Mouse (Mus musculus) spleen, adult 12 weeks (tissue): ENCODE measurements at regions not wholly inside any gene's neighbourhood (a gene's known extent, or its start where the extent isn't known, plus 50 kb on each side); places are given as distances from the start of the nearest gene placed in this dataset.
"Not testable (repeated sequence)": the region's sequence is repeated elsewhere in the genome, so short reads cannot be mapped to it uniquely, and the experiment has no call there.

Experiments
- DNase-seq: peaks from one replicate; pipeline ENCODE4 v3.0.0; 2022; ENCODE audit warnings: low spot score

DNA sequence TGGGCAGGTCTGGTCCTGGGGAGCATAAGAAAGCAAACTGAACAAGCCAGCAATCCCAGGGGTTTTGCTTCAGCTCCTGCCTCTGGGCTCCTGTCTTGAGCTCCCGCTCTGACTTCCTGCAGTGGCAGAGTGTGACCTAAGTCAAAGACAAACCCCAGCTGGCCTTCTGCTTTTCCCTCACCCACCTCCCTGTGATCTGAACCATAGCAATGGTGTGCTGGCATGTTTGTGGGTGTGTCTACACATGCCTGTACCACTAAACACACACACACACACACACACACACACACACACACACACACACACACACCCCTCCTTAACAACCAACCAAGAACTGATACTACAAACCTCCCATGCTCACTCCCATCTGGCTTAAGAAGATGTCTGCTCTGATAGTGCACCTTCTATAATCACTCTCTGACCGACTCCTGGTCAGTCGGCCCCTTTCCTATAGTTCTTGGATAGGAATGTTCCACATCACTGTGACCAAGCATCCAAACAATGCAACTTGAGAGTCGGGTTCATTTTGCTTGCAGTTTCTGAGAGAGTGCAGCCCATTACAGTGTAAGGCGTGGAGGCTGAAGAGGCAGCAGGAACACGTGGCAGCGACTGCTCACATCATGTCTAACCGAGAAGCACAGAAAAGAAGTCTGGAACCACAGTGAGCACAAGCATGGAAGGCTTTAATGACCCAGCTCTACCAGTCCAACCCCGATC, 134.4 kb downstream of the Tcp10c start:
- no peak for DNase-seq

DNA sequence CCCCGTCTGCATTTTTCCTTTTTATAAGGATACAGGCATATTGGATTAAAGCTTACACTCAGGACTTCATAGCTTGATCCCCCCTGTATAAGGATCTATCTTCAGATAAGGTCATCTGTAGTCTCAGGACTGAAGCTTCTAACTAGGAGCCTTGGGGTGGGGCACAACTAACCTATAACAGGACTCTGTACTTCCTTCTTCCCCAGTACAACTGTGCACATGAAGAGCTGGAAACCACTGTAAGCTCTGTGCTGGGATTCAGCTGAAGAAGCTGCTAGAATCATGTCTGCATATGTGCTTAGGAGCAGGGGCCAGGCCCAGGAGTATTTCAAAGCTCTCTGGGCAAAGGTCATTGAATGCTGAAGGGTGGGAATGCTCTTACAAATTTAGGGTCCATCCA, 137.9 kb downstream of the Tcp10c start:
- DNase-seq = not testable (repeated sequence)

DNA sequence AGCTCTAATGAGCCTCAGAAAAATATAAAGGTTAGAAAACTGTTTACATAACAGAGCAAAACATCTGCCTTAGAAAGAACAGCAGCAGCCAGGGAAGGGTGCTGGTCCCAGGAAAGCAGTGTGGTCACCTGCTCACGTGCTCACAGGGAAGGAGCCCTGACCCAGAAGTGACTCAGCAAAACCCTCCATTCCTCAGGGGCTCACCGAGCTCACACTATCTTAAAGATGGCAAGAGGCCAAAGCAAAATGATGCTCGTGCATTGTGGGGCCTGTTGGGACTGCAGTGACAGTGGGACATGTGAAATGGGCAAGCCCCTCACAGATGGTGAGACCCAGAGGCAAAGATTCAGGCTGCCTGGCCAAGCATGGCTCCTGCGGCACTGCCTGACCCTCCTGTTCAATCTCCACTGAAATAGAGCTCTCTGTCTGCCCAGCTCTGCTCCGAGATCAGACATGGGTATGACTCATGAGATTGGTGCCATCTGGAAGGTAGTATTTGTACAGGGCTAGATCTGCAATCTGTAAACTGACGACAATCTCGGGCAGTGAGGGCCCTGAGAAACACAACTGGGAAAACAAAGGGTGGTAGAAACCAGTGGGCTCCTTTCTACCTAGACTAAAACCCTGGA, 138.4 kb downstream of the Tcp10c start:
- DNase-seq = not testable (repeated sequence)

DNA sequence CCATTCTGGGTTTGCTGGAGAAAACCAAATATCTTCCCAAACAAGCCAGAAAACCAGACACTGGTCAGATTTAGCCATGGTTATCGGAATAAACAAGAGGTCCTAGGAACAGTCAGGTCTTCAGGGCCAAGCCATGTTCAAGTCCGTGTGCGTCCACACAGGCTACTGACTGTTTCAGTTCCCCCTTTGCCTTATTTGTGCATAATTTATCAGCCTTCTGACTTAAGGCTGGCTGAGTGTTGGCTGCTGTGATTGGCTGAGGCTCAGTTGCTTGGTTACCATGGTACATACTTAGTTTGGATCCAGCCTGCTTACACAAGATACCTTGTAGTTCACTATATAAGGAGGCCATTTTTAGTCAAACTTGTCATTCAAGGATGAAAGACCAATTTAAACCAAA, 139.5 kb downstream of the Tcp10c start:
- not testable (repeated sequence) for DNase-seq

DNA sequence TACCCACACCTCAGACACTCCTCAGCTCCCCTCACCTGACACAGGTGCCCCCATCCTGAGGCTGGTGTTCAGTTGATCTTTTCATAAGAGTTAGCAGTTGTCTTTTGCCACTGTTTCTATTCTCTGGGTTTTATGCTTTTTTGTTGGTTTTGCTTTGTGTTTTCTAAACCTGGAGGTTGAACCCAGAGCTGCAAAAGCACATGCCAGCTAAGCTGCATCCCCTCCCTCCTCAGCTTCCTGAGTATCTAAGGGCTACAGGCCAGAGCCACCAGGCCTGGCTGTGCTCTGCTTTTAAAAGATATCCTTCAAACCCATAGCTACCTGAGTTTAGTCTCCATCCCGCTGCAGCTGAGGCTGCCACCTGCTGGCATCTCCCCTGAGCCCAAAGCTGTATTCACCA, 140.1 kb downstream of the Tcp10c start:
- not testable (repeated sequence) for DNase-seq

DNA sequence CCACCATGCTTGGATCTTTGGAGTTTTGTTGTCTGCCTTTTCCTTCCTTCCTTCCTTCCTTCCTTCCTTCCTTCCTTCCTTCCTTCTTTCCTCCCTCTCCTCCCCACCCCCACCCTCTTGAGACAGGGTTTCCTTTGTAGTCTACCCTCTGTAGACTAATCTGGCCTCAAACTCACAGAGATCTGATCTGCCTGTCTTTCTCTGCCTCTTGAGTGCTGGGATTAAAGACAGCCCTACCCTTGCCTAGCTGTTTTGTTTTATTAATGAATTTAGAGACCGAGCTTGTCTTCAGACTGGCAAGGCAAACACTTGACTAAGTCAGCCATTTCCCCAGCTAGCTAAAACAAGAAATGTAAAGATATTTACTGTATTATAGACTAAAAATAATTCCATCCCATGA, 150.0 kb downstream of the Tcp10c start:
- not testable (repeated sequence) for DNase-seq

DNA sequence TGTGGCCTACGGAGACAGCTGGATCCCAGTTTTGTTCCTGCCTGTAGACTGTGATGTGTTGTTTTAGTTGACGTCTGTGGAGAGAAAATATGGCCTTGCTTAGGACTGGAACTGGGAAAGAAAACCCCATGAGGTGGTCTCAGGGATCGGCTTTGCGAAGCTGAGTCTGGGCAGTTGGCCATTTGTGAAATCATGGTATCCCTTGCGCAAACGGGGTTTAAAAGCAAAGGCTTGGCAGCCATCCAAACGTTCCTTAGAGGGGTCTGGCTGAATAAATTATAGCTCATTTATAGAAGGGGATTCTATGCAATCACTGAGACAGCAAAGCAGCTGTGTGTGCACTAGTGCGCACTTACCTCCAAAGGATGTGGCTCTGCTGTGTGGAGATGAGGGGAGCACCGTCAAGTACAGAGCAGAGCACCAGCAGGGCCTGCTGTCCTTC, 150.5 kb downstream of the Tcp10c start:
- DNase-seq = not testable (repeated sequence)

DNA sequence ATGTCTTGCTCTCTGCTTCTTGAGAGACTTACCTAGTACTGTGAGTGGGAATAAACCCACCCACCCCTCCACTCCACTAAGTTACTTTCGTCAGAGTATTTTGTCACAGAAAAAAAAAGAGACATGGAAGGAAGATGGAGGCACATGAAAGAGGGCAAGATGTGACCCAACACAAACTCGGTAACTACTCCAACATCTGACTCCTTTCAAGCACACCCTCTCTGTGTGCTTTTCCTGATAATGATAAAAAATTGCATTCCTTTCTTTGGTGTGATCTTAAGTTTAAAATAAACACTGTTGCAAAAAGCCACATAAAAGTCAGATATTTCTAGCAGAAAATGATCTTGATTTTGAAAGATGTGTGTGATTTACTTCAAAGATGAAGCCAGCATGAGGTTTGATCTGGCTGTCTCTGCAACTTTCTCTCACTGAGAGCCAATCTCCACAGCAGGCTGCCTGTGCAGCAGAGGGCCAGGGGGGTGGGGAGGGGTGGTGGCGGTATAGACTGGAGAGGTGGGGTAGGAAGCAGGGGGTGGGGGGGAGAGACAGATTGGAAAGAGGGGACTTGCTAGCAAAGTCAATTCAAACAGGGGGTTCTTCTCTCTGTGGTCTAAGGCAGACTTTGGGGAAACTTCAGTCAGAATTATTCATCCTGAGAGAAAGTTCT, 153.2 kb downstream of the Tcp10c start:
- not testable (repeated sequence) for DNase-seq

DNA sequence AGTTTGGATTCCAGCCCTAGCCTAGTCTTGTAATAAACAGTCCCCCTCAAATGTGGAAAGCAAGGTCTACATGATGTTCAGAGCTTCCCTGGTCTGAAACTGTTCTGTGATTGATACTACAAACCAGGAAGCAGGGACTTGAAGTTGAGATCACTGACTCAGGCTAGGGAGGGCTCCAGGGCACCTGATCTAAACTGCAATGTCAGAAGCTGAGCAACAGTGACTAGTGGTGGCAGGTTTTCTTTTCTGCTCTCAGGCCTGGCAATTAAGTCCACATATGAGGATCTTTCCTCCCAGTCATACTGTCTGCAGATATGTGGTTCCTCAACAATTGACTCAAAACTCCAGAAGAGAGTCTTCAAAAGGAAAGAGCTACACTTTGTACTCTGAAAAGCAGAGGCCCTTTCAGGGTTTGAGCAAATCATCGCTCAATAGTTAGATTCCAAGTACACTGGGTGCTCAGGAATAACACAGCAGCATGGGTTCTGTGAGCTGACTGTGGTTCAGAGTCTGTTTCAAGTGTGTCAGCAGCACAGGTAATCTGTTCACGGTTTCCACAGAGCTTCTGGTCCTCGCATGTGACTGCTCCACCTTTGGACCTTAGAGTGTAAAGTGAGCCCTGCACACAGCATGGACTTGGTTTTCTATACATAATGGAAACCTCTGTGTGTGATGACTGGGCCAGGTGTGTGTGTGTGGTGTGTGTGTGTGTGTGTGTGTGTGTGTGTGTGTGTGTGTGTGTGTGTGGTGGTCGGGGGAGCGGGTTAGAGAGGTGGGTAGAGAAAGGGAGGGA, 165.2 kb downstream of the Tcp10c start:
- DNase-seq = not testable (repeated sequence)

DNA sequence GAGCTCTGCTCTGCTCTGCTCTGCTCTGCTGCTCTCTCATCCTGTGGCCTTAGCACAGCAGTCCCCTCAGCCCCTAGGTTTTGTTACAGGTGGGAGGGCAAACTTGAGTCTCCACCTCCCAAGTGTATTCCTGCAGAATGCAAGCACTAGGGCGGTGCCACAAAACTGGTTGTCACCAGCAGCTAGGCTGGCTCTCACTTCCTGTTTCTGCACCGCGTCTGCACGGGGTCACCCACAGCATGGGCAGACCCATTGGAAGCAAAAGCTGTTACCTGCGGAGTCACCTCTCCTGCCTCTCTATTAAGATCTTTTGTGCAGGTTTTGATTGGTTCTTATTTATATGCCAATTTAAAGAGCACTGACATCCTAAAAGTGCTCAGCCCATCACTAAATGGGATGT, 178.2 kb downstream of the Tcp10c start:
- DNase-seq = not testable (repeated sequence)

DNA sequence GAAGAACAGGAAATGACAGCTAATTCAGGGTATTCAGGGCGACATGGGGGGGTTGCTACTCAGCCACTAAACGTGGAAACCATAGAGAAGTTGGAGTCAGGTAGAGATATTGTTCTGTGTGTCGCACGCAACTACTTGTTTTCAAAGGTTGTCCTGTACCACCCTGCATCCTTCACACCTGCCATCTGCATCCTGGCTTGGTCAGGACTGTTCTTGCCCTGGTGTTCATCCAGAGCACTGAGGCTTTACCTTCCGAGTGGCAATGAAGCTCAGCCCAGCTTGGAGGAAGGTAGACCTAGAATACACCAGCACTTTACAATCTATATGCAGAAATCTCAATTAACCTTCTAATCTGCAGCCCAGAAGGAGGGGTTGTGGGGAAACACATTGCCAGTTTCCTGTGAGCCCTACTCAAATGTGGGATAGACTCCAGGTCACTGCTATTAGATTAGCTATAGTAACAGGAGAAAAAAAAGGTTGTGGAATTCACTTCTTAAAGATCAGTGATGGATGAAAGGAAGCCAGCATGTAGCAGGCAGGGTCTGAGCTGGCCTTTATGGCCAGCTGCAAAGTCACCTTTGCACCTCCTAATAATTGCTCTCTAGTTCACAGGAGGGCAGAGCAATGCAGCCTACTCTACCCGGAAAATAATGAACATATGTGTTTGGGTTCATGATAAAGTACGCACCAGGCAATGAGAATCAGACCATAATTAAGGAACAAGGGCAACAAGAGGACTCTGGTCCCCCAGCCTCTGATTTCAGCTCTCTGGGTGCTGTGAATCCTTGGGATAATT, 186.3 kb downstream of the Tcp10c start:
- DNase-seq = no peak

DNA sequence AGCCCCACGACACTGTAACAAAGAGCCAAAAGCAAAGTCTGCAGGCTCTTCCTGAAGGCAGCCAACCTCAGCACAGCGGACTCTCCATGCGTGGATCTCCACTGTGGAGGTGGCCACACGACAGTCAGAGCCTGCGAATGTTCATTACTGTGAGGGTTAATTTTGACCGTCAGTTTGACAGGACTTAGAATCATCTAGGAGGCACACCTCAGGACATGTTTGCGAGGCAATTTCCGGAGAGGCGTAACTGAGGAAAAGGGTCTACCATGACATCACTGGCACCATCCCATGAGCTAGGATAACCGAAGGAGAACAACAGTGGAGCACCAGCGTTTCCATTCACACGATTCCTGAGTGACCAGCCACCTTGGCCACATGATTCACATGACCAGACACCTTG, 186.9 kb downstream of the Tcp10c start:
- DNase-seq = no peak

DNA sequence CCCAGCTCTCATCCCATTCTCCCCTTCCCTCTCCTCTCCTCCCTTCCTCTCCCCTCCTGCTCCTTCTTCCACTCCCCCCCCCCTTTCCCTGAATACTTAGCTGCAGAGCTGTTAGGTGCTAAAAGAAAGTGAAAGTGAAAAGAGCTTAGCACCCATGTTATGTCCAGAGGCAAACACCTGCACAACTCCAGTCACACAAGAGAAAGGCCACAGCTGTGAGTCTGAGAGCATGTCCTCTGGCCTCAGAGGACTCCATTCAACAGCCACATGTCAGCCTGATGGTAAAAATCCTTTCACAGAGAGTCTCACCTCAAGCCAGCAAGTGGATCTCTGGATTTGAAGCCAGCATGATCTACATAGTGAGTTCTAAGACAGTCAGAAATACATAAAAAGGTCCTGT, 187.9 kb downstream of the Tcp10c start:
- no peak for DNase-seq

DNA sequence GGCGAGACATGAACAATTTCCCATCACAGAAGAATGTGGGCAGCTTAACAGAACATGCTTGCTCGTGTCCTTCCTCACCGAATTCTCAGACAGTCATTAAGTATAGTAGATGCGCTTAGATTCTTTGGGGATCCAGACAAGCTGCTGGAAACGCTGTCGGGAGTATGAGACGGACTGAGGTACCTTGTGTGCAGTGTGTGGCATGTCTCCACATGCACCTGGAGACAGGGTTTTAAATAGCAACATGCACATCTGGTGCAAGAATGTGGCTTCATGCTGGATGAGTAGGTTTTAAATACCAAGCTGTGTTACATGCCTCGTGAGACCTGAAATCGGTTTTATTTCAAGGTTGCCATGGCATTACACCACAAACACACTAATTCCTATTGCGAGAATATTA, 188.5 kb downstream of the Tcp10c start:
- no peak for DNase-seq

DNA sequence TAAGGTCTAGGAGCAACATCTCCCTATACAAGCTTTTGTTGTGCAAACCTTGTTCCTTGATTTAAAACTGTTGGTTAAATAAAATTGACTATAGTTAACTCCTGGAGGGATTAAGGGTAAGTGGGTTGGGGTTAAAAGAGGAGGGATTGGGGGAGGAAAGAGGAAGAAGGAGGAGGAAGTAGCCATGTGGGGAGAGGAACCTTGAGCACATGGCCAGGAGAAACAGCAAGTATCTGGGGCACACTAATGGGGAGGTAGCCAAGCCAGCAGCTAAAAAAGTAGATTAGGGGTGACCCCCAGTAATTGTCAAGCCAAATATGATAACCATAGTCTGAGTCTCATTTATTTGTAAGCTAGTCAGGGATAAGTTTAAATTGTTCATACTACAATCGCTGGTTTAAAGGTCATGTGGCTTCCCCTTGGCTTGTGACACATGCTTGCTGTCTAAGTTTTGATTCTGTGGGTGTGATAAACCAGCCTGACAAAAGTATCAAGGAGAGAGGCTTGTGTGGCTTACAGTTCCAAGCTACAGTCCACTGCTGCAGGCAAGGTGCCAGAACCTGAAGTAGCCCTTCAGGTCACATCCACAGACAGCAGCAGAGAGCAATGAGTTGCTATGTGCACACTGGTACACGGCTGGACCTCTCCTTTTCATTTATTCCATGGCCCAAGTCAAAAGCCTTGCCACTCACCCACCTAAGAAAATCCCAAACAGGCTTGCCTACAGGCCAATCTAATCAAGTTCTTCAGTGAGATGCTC, 189.8 kb downstream of the Tcp10c start:
- DNase-seq = no peak

DNA sequence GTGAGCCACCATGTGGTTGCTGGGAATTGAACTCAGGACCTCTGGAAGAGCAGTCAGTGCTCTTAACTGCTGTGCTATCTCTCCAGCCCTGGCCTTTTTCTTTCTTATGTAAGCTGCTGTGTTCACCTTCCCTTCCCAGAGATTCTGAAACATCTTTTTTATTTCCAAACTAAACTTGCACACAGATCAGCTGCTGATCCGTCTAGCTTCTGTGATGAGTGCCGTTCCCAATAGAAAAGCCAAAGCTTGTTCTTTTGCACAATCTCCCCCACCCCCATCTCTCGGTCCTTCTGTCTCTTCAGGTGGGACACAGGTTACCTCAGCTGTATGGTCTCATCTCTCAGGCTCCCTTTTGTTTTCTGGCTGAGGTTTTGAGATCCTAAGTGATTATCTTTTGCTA, 191.9 kb downstream of the Tcp10c start:
- no peak for DNase-seq

DNA sequence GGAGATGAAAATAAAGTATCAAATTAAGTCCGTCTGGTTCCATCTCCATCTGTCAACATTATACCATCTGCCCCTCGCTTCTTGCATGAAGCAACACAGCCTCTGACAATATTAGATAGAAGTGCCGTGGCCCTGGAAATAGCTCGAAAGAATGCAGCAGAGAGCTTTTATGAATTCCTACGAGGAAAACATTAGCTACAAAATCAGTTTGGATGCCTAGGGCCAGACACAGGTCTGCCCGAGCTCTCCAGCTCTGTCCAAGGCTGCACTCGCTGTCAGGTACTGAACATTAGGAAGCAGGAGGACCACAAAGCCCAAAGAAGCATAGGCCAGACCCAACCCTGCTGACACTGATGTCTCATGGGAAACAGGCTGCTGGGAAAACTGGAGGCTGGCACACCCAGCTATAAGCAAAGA, 192.3 kb downstream of the Tcp10c start:
- DNase-seq = no peak

DNA sequence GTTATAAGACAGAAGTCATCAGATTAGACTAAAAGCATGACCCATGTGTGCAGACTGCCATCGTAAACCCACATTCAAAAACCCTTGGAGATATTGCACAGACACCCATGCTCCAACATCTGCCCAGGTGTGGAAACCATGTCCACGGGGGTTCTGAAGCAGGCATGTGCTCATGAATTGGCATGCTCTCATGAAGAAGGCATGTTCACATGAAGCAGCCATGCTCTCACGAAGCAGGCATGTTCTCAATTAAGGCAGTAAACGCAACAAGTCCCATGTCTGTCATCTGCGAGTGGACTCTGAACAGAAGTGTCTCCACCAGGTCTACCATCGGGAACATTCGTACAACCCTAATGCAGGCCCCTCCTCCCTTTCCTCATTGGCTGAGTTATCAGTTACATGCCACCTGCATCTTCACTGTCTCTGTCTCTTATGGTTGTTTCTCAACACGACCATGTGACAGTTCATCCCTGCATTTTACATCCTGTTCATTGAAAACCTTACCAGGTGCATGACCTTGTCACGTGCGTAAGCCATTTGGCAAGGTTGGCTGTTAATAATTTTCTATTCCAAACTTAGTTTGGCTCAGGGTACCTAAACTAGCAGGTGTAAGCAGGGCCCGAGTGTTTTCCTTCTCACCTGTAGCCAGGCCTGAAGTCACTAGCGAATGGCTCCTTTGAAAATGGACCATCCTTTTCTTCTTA, 193.4 kb downstream of the Tcp10c start:
- no peak for DNase-seq

DNA sequence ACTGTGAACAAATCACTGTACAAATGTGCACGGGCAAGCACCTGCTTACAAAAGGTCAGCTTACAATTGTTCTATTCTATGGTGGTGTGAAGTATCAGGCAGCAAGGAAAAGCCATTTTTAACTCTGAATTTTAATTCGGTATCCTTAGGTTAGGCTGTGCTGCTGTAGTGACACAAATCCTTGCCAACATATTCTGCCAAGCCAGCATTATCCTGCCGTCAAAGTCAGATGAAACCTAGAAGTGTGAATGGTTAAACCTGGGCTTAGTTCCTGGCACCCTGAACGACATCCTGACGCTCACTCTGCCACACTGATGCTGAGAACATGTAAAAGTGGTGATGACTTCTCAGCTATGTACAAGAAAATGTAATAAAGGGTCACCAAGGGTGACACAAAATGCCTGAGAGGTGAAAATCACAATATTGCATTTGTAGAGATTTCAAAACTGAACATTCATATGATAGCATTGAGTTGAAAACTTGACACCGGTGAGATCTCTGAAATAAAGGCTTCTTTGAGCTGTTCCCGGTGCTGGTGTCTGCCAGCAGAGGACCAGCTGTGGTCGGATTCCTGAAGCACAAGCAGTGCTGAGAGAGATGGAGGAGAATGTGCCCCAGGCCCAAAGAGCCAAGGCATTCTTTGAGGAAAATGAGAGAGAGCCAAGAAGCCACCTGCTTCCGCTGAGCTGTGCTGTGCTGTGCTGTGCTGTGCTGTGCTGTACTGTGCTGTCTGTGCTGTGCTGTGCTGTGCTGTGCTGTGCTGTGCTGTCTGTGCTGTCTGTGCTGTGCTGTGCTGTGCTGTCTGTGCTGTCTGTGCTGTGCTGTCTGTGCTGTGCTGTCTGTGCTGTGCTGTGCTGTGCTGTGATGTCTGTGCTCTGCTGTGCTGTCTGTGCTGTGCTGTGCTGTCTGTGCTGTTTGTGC, 195.9 kb downstream of the Tcp10c start:
- no peak for DNase-seq
